Mouse (Mus musculus) G1E (cell line): Measurements from ENCODE around the gene Jade3. TPM values are rescaled to one million over a fixed set of nuclear protein-coding genes. Genes with fewer than 3 reads are reported as not detected.

ENCODE experiments used
- ATAC-seq: 2 replicates; pipeline ENCODE4 v1.8.0; 2016; ENCODE audit warnings: mild to moderate bottlenecking; ENCODE audit not compliant: insufficient number of reproducible peaks, poor library complexity, low FRiP score, severe bottlenecking; ENCODE audit errors: extremely low read depth
- DNase-seq: peaks from one replicate; pipeline ENCODE4 v3.0.0; 2012; ENCODE audit warnings: low spot score
- H3K27me3 ChIP-seq: 2 replicates; pipeline ENCODE4 v1.6.1; 2012; ENCODE audit warnings: mild to moderate bottlenecking, low read length, inconsistent platforms; ENCODE audit not compliant: insufficient read depth
- H3K36me3 ChIP-seq: replicated peaks from 2 replicates; pipeline ENCODE3; 2012; ENCODE audit warnings: mild to moderate bottlenecking, inconsistent platforms
- H3K4me1 ChIP-seq: 2 replicates; pipeline ENCODE4 v1.6.1; 2012; ENCODE audit warnings: low read depth, low read length, inconsistent platforms, mixed read lengths; ENCODE audit not compliant: insufficient read depth
- H3K4me3 ChIP-seq: 2 replicates; pipeline ENCODE4 v1.5.1; 2012; ENCODE audit warnings: low read depth, mild to moderate bottlenecking, inconsistent platforms, low read length, moderate library complexity, mixed read lengths
- H3K9me3 ChIP-seq: replicated peaks from 2 replicates; pipeline ENCODE4 v1.6.1; 2012; ENCODE audit warnings: inconsistent platforms
- CTCF ChIP-seq: IDR thresholded peaks from 2 replicates; pipeline ENCODE4 v1.5.1; 2012; ENCODE audit warnings: low read depth, low read length, inconsistent platforms, mixed read lengths
- GATA1 ChIP-seq: IDR thresholded peaks from 2 replicates; pipeline ENCODE4 v1.6.1; 2012; ENCODE audit warnings: borderline replicate concordance, low read length, inconsistent platforms, mixed read lengths
- GATA2 ChIP-seq: IDR thresholded peaks from 2 replicates; pipeline ENCODE4 v1.6.1; 2012; ENCODE audit warnings: low read depth, low read length, inconsistent platforms, borderline replicate concordance
- POLR2AphosphoS5 ChIP-seq: IDR thresholded peaks from 2 replicates; pipeline ENCODE4 v1.6.1; 2012; ENCODE audit warnings: low read depth, low read length, inconsistent platforms; ENCODE audit not compliant: insufficient replicate concordance
- TAL1 ChIP-seq: conservative IDR thresholded peaks from 2 replicates; pipeline ENCODE4 v1.6.1; 2012; ENCODE audit warnings: low read depth, low read length, inconsistent platforms, mixed read lengths
- polyA plus RNA-seq: library from polyadenylated mRNA; stranded (reverse); fragments of >175 nt; gene quantifications from 2 replicates; pipeline ENCODE4 v1.2.3, GENCODE M21; 2012
- total RNA-seq, 2 experiments: library from RNA; stranded (forward) in 1 of 2; stranded (reverse) in 1 of 2; fragments of 200-1000 nt in 1 of 2; fragments of >200 nt in 1 of 2; fragmentation: Nextera tagmentation in 1 of 2; gene quantifications; 2 replicates each; pipeline ENCODE4 v1.2.3; 2014 to 2017

The Jade3 gene
- total and polyA plus RNA-seq, 3 experiments = 1.1 to 27.7 (median 21.5) TPM

- no peak overlapping the region for H3K4me3 ChIP-seq
- H3K27me3 ChIP-seq = no peaks in the 10 kb centered on the region
- ATAC-seq (no peak), DNase-seq (no peak)
- TF ChIP-seq GATA1 (no peak), TAL1 (no peak)
- no peaks in the 10 kb centered on the region for H3K36me3 ChIP-seq
- H3K9me3 ChIP-seq = no peaks in the 10 kb centered on the region
- no peaks in the 10 kb centered on the region for H3K4me1 ChIP-seq
Observed at GRCm38 (mm10) chrX:20419536-20419935, 6.0 kb upstream of the Jade3 start.

DNA sequence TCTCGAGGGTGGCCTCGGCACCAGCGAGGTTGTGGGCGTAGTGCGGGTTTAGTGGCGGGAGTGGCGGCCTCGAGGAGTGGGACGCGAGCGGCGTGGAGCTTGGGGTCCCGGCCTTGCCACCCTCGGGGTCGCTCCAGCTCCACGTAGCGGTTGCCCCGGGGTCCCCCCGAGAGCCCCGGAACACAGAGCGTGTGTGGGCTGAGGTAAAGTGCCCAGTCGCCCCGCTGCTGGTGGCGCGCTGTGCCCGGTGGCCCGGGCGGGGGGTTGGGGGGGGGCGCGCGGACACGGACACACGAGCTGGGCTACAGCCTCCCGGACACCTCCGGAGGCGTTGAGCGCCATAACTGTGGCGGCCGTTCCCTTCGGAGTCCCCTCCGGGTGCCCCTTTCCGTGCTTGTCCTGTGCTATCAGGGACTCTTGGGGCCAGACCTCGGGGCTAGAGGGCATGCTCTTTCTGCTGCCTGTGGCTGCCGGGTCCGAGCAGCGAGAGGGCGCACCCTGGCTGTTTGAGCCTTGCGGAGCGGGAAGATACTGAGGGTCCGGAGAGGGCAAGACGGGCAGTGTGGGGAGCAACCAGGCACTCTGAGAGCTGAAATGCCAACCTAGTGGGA lies 456 bp downstream of the Jade3 start:
- peak; percentile 1 for DNase-seq

GRCm38 (mm10) chrX:20483213-20483612 lies 57.7 kb downstream of the Jade3 start:
- DNase-seq = no peak
- Histone ChIP-seq H3K4me3 (no peak overlapping the region), H3K9me3 (no peaks in the 10 kb centered on the region), H3K4me1 (no peaks in the 10 kb centered on the region), H3K36me3 (peaks cover 14% of the 10 kb centered on the region), H3K27me3 (no peaks in the 10 kb centered on the region)
- TF ChIP-seq TAL1 (no peak), GATA1 (no peak), CTCF (no peak)
- no peak for ATAC-seq

More for the DNA sequence above, 456 bp downstream of the Jade3 start:
- peaks cover 9% of the 10 kb centered on the region for H3K36me3 ChIP-seq
- no peaks in the 10 kb centered on the region for H3K4me1 ChIP-seq
- peak; percentile 25; the same call in 1 of the 2 replicates for ATAC-seq
- peak overlapping the region; percentile 79 for H3K4me3 ChIP-seq
- H3K27me3 ChIP-seq = no peaks in the 10 kb centered on the region
- TF ChIP-seq TAL1 (no peak), POLR2AphosphoS5 (no peak), GATA1 (no peak), CTCF (no peak), GATA2 (no peak)
- no peaks in the 10 kb centered on the region for H3K9me3 ChIP-seq

GRCm38 (mm10) chrX:20497682-20498081 lies 72.2 kb downstream of the Jade3 start:
- H3K4me3 ChIP-seq = no peak overlapping the region
- no peak for ATAC-seq
- no peaks in the 10 kb centered on the region for H3K9me3 ChIP-seq
- H3K4me1 ChIP-seq = no peaks in the 10 kb centered on the region
- no peaks in the 10 kb centered on the region for H3K27me3 ChIP-seq
- DNase-seq = no peak
- TF ChIP-seq POLR2AphosphoS5 (no peak), TAL1 (no peak), GATA2 (no peak), CTCF (no peak), GATA1 (no peak)
- peaks cover 28% of the 10 kb centered on the region for H3K36me3 ChIP-seq

GRCm38 (mm10) chrX:20520290-20520939 lies 94.9 kb downstream of the Jade3 start:
- ATAC-seq (no peak), DNase-seq (no peak)

GRCm38 (mm10) chrX:20521578-20521977 lies 96.1 kb downstream of the Jade3 start:
- ATAC-seq = no peak
- Histone ChIP-seq H3K9me3 (no peaks in the 10 kb centered on the region), H3K27me3 (no peaks in the 10 kb centered on the region), H3K4me1 (no peaks in the 10 kb centered on the region), H3K36me3 (peaks cover 11% of the 10 kb centered on the region), H3K4me3 (no peak overlapping the region)
- no peak for DNase-seq
- no peak for TF ChIP-seq GATA2
- TF ChIP-seq POLR2AphosphoS5 = no peak
- TF ChIP-seq GATA1 = no peak
- no peak for TF ChIP-seq TAL1
- no peak for TF ChIP-seq CTCF

More at GRCm38 (mm10) chrX:20520290-20520939, 94.9 kb downstream of the Jade3 start:
- peaks cover 19% of the 10 kb centered on the region for H3K36me3 ChIP-seq
- no peaks in the 10 kb centered on the region for H3K27me3 ChIP-seq
- TF ChIP-seq POLR2AphosphoS5 (no peak), GATA1 (no peak), GATA2 (no peak), TAL1 (no peak), CTCF (no peak)
- H3K4me1 ChIP-seq = no peaks in the 10 kb centered on the region
- no peak overlapping the region for H3K4me3 ChIP-seq
- H3K9me3 ChIP-seq = no peaks in the 10 kb centered on the region

DNA sequence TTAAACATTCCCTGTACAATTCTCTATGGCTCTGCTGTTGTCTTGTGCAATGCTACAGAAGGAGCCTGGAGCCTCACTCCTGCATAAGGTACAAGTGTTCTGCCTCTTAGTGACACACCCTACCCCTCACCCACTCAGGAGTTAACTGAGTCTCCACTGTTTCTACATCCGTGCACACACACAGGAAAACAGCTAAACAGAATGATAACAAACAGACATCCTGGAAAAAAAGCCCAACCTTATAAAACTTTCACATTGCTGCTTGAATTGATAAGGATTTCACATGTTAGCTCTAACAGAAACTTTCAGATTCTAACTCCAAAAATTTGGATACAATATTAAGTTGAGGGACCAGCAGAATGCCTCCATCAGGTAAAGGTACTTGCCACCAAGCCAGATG lies 107.1 kb downstream of the Jade3 start:
- Histone ChIP-seq H3K27me3 (no peaks in the 10 kb centered on the region), H3K4me1 (no peaks in the 10 kb centered on the region), H3K36me3 (no peaks in the 10 kb centered on the region), H3K4me3 (no peak overlapping the region), H3K9me3 (no peaks in the 10 kb centered on the region)
- ATAC-seq = no peak
- TF ChIP-seq GATA2 = no peak
- TF ChIP-seq TAL1 = no peak
- no peak for TF ChIP-seq POLR2AphosphoS5
- TF ChIP-seq CTCF = no peak
- TF ChIP-seq GATA1 = no peak
- no peak for DNase-seq
